Mouse (Mus musculus): ENCODE data around the gene Krt36.

- TF ChIP-seq CTCF (IDR thresholded peaks at IDR 0.05; ENCODE audit: low read depth) (no peak), EP300 (IDR thresholded peaks at IDR 0.05; ENCODE audit: low read depth) (no peak)
These were observed 31.1 kb upstream of the Krt36 start for GRCm38 (mm10) chr11:100136559-100136958.

Data from liver, postnatal 0 days (tissue).